Mouse (Mus musculus) spleen, adult 2 months (tissue): ENCODE measurements at regions not wholly inside any gene's neighbourhood (a gene's known extent, or its start where the extent isn't known, plus 50 kb on each side); places are given as distances from the start of the nearest gene placed in this dataset.

Experiments
- CTCF ChIP-seq: fragments of 200-500 bp; IDR thresholded peaks from 2 replicates; pipeline ENCODE4 v1.5.1; 2011; ENCODE audit warnings: mild to moderate bottlenecking, inconsistent platforms; ENCODE audit not compliant: insufficient read depth, insufficient read length, insufficient replicate concordance; ENCODE audit errors: extremely low read depth
- POLR2A ChIP-seq: fragments of 200-500 bp; IDR thresholded peaks from 2 replicates; pipeline ENCODE4 v1.6.1; 2011; ENCODE audit warnings: low read depth, low read length, inconsistent platforms

DNA sequence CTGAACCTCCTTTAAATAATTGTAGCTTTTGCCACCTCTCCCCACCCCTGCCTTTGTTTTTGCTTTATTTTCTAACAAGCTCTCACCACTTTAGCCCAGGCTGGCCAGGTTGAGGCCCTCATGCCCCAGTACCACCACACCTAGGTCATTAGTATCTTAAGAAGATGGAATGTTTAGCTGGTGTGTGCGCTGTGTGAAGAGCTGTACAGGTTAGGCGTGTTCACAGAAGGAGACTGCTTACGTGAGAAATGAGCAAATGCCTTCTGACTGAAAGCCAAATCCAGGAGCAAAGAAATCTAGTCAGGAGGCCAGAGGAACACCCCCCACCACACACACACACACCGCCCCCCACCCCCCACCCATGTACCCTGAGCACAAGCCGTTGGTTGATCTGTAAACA lies 303.4 kb downstream of the Klf5 start:
- TF ChIP-seq CTCF (no peak), POLR2A (no peak)
